Mouse (Mus musculus) midbrain, embryonic 12.5 days (tissue): ENCODE measurements at regions not wholly inside any gene's neighbourhood (a gene's known extent, or its start where the extent isn't known, plus 50 kb on each side); places are given as distances from the start of the nearest gene placed in this dataset.
"Not testable (repeated sequence)": the region's sequence is repeated elsewhere in the genome, so short reads cannot be mapped to it uniquely, and the experiment has no call there.

Source experiments
- ATAC-seq: fragments of 200-750 bp; cut with Nextera tagmentation; 2 replicates; pipeline ENCODE4 v1.8.0; 2017; ENCODE audit warnings: low read depth, moderate TSS enrichment, moderate library complexity; ENCODE audit not compliant: low FRiP score
- H3K27ac ChIP-seq: fragments of 300-500 bp; sonication (generic); replicated peaks from 2 replicates; pipeline ENCODE4 v1.5.1; 2016; ENCODE audit warnings: mild to moderate bottlenecking
- H3K27me3 ChIP-seq: fragments of 300-500 bp; sonication (generic); 2 replicates; pipeline ENCODE4 v1.6.1; 2016; ENCODE audit warnings: mild to moderate bottlenecking
- H3K36me3 ChIP-seq: fragments of 300-500 bp; sonication (generic); 2 replicates; pipeline ENCODE4 v1.6.1; 2016
- H3K4me1 ChIP-seq: fragments of 300-500 bp; sonication (generic); 2 replicates; pipeline ENCODE4 v1.6.1; 2016
- H3K4me2 ChIP-seq: fragments of 300-500 bp; sonication (generic); replicated peaks from 2 replicates; pipeline ENCODE4 v1.6.1; 2016; ENCODE audit warnings: mild to moderate bottlenecking, moderate library complexity
- H3K4me3 ChIP-seq: fragments of 300-500 bp; sonication (generic); 2 replicates; pipeline ENCODE4 v1.5.1; 2016; ENCODE audit warnings: mild to moderate bottlenecking
- H3K9ac ChIP-seq: fragments of 300-500 bp; sonication (generic); replicated peaks from 2 replicates; pipeline ENCODE4 v1.6.1; 2016; ENCODE audit warnings: mild to moderate bottlenecking, moderate library complexity
- H3K9me3 ChIP-seq: fragments of 300-500 bp; sonication (generic); 2 replicates; pipeline ENCODE4 v1.6.1; 2016; ENCODE audit warnings: mild to moderate bottlenecking
- WGBS: fragments of 180-500 bp; shearing (Covaris S2); methylation state at CpG from one replicate; pipeline ENCODE4 v1.1.7; 2016; 5-methylcytosine and 5-hydroxymethylcytosine counted together

DNA sequence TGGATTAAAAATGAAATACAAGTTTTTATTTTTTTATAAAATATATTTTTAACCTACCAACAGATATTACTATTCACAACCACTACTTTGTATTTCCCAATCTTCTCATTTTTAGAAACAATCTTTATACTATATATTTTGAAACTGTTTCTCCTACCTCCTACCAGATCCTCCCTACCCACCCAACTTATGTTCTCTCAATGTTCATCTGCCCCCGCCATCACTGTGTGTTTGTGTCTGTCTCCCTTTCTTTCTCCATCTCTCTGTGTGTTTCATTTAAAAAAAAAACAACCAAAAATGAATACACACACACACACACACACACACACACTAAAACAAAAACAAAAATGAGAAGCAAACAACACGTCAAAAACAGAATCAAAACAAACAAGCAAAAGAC is 118.5 kb downstream of the Pcdh18 start:
- Histone ChIP-seq H3K4me2 (no peak overlapping the region), H3K9ac (no peak overlapping the region), H3K4me3 (no peak overlapping the region), H3K27ac (no peak overlapping the region), H3K4me1 (peaks cover 10% of the 10 kb centered on the region), H3K27me3 (no peaks in the 10 kb centered on the region), H3K9me3 (no peaks in the 10 kb centered on the region), H3K36me3 (no peaks in the 10 kb centered on the region)
- no peak for ATAC-seq
- 83% methylated on average over 2 of the region's 2 CpGs for WGBS

DNA sequence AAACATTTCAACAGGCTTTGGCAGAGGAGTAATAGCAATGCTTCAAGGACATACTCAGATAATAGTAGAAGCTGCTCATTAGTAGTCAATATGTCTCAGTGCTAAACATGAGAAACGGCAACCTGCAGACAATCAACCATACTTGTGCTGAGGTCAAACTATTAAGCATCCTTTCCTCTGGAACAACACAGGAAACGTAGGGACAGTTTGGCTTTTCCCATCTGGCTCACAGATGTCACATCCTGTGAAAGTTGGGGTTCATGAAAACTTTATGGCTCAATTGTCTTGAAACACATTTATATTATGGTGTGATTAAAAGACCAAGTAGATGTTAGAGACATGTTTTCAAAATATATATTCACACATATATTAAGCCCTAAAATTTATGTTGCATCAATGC is 120.4 kb downstream of the Pcdh18 start:
- Histone ChIP-seq H3K9me3 (no peaks in the 10 kb centered on the region), H3K27ac (no peak overlapping the region), H3K4me3 (no peak overlapping the region), H3K4me1 (peaks cover 4% of the 10 kb centered on the region; the same call in 1 of the 2 replicates), H3K27me3 (no peaks in the 10 kb centered on the region), H3K9ac (no peak overlapping the region), H3K4me2 (no peak overlapping the region), H3K36me3 (no peaks in the 10 kb centered on the region)
- ATAC-seq, result no peak
- WGBS, result 67% methylated on average over 2 of the region's 2 CpGs

DNA sequence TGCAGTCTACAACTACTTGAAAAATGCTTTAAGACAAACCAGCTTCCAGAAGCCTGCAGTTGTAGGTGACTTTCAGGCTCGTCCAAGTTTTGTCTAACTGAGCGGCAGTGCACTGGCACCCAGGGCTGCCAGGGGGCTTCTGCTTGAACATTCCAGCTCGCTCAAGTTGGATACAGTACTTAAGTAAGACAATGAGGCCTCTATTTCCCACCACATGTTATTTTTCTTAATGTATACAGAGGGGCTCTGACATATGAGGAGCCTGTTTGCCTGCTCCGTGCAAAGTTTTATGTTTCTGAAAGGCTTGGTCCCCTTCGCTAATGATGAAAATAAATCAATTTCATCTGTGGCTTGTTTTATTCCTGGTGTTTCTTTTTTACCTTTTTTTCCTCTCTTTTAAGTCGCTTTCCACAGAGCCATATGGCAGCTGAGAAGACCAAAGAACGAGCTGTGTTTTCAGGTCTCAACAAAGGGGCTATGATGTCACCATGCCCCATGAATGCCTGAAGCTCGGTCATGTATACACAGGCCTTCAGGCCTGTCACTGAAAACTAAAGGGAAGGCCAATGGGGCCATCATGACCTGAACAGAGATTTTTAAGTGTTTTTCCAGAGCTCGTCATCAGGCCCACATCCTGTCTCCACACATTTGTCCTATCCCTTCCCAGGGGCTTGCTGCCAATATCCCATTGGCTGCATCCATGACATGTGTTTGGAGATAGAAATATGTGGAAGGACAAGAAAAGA is 164.2 kb downstream of the Pcdh18 start:
- Histone ChIP-seq H3K27ac (peak overlapping the region; percentile 39), H3K4me2 (no peak overlapping the region), H3K27me3 (0 out of 2 replicates have a peak, but pooled peaks cover 8% of the 10 kb centered on the region), H3K4me1 (peaks cover 12% of the 10 kb centered on the region; the same call in 1 of the 2 replicates), H3K9me3 (no peaks in the 10 kb centered on the region), H3K36me3 (no peaks in the 10 kb centered on the region), H3K4me3 (no peak overlapping the region), H3K9ac (no peak overlapping the region)
- WGBS, result 37% methylated on average over 9 of the region's 9 CpGs
- peak; percentile 86 for ATAC-seq

DNA sequence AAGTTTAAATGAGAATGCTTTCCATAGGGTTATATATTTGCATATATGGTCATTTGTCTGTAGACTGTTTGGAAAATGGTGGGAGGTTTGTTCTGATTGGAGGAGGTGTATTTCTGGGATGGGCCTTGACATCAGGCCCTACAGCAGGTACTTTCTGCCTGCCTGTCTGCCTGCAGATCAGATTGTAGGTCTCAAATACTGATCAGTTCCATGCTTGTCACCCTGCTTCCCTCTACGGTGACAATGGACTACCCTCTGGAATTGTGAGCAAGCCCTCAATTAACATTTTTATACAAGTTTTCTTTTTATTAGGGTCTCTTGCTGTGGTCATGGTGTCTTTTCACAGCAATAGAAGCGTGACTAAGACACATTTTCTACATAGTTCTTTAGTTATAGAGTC is 166.9 kb downstream of the Pcdh18 start:
- H3K9ac ChIP-seq, result no peak overlapping the region
- H3K4me2 ChIP-seq, result no peak overlapping the region
- no peak overlapping the region for H3K4me3 ChIP-seq
- 39% methylated on average over 2 of the region's 2 CpGs for WGBS
- 0 out of 2 replicates have a peak, but pooled peaks cover 8% of the 10 kb centered on the region for H3K27me3 ChIP-seq
- no peaks in the 10 kb centered on the region for H3K9me3 ChIP-seq
- peak; percentile 78 for ATAC-seq
- peaks cover 14% of the 10 kb centered on the region; the same call in 1 of the 2 replicates for H3K4me1 ChIP-seq
- no peak overlapping the region for H3K27ac ChIP-seq
- H3K36me3 ChIP-seq, result no peaks in the 10 kb centered on the region

DNA sequence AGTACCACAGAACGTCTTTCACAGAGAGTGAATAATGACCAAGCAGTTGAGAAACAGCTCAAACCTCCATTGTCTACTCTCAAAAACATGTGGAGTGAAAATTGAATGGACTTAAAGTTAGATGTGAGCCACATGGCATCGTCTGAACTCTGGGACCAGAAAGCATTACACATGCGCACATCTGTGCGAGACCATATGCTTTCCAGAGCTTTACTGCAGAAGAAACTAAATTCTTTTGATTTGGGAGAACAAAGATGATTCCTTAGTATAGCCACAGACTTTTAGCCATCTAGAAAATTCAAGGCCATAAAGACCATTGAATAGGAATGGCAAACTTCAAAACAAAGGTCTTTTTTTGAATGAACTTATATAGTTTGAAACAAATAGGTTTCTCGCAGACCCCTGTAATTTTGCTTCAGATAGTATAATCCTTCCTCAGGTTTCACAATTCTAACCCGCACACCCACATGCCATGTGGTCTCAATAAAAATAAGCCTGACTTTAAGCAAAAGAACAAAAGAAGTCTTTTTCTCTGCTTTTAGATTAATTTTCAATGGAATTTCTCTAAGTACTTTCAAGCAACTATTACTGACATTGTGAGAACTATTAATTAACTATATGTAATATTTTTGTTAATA is 170.5 kb downstream of the Pcdh18 start:
- Histone ChIP-seq H3K27me3 (0 out of 2 replicates have a peak, but pooled peaks cover 8% of the 10 kb centered on the region), H3K27ac (no peak overlapping the region), H3K4me1 (0 out of 2 replicates have a peak, but pooled peaks cover 2% of the 10 kb centered on the region), H3K36me3 (no peaks in the 10 kb centered on the region), H3K4me3 (no peak overlapping the region), H3K9me3 (no peaks in the 10 kb centered on the region), H3K9ac (no peak overlapping the region), H3K4me2 (no peak overlapping the region)
- 41% methylated on average over 6 of the region's 6 CpGs for WGBS
- ATAC-seq, result no peak

DNA sequence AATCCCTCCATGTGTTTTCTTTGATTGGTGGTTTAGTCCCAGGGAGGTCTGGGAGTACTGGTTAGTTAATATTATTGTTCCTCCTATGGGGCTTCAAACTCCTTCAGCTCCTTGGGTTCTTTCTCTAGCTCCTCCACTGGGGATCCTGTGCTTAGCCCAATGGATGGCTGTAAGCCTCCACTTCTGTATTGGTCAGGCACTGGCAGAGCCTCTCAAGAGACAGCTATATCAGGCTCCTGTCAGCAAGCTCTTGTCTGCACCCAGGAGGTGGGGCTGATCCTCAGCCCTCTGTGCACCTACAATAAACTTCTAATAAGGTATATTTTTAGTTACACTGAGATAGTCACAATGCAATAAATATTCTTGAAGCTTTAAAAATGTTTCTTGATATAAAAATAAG is 171.2 kb downstream of the Pcdh18 start:
- not testable (repeated sequence) for H3K4me1 ChIP-seq, H3K4me2 ChIP-seq, H3K27me3 ChIP-seq, H3K27ac ChIP-seq, H3K4me3 ChIP-seq, H3K9me3 ChIP-seq, H3K36me3 ChIP-seq, H3K9ac ChIP-seq, ATAC-seq

DNA sequence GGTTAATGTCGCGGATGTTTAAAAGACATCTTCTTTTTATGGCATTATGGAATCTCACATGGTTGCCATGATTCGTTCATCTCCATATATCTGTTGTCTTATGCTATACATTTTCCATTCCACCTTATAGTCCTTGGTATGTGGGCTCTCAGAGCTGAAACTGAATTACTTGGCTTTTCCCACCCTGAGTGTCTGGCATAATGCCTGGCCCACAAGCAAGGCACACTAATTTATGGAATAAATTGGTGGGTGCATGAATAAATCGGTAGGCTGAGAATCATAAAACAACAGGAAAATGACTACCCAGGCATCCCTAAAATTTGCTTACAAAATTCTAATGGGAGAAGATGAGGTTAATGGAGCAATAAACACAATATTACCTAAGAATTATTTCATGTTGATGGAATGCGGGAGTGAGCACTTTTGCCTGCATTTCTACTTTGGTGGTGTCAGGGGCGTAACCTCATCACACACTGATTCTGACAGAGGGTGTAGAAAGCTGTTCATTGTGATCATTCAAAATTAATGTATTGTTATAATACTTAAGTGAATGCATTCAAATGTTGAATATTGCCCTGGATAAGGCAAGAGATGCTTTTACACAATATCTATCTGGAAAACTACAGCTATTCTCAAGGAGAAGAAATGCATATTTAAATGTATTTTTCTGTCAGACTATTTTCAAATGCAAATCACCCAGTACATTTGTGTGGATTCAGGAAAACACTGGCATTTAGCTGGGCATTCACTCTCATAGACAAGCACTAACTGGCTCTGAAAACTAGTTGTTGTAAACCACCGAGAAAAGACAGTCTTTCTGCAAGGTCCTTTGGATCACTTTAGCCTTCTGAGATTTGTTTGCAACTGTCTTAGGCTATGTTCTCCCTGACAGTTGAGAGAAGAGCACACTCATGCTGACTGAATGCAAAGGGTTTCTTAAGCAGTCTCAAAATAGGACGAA is 190.1 kb downstream of the Pcdh18 start:
- no peak overlapping the region for H3K27ac ChIP-seq
- no peaks in the 10 kb centered on the region for H3K9me3 ChIP-seq
- H3K4me1 ChIP-seq, result no peaks in the 10 kb centered on the region
- H3K36me3 ChIP-seq, result no peaks in the 10 kb centered on the region
- H3K27me3 ChIP-seq, result no peaks in the 10 kb centered on the region
- 80% methylated on average over 8 of the region's 8 CpGs for WGBS
- no peak overlapping the region for H3K4me3 ChIP-seq
- ATAC-seq, result no peak
- H3K9ac ChIP-seq, result no peak overlapping the region
- H3K4me2 ChIP-seq, result no peak overlapping the region

DNA sequence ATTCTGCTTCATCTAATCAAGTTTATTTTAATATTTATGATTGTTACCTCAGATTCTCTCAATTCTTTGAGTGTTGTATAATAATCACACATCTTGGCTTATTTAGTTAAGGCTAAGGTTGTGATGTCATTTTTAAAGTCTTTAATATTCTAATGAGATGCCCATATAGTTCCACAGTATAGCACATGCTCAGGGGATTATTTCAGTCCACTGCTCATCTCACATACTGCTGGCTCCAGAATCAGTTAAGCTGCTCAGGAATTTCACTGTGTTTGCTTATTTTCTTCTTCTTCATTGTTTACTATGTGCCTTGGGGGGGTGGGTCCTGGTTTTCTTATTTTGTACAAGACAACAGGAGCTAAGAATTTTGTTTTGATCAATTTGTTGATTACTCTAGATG is 229.5 kb downstream of the Pcdh18 start:
- ATAC-seq, result no peak
- no peaks in the 10 kb centered on the region for H3K36me3 ChIP-seq
- no peak overlapping the region for H3K4me2 ChIP-seq
- no peaks in the 10 kb centered on the region for H3K9me3 ChIP-seq
- H3K9ac ChIP-seq, result no peak overlapping the region
- H3K4me1 ChIP-seq, result no peaks in the 10 kb centered on the region; the same call in 1 of the 2 replicates
- no peak overlapping the region for H3K27ac ChIP-seq
- H3K4me3 ChIP-seq, result no peak overlapping the region
- no peaks in the 10 kb centered on the region for H3K27me3 ChIP-seq

DNA sequence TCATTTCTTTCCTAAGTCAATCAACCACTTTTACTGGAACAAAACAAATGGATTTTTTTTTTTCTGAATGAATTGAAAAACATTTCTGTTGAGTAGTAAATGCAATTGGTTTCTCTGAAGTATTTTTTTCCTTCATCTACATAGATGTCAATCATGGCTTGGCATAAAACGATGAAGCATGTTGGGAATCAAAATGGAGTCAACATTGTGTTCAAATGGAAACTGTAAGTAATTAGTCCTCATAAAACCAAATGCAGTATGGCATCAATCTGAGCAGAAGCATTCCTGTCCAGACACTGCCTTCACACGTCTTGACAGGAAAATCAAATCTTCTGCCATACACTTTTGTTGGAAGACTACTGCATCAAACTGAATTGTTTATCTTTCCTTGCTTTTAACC is 237.0 kb downstream of the Pcdh18 start:
- no peak for ATAC-seq

DNA sequence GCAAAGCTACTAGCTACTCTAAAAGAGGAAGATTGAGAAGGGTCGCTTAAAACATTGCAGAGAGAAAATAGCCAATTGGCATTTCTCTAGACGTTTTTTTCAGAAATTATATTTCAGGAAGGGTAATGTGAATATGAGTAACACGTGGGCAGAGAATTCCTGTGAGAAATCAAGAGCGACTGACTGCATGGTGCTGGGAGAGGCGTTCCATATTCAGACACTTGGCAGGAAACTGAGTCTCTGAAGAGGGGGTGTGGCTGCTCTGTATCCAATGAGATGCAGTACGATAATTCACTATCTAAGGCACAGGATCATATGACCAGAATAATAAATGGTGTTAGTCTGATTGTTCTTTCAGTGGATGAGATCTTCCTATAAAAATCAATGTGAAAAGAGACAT is 252.5 kb downstream of the Pcdh18 start:
- no peak for ATAC-seq
- WGBS, result 78% methylated on average over 6 of the region's 6 CpGs
- no peaks in the 10 kb centered on the region for H3K4me1 ChIP-seq
- no peaks in the 10 kb centered on the region for H3K9me3 ChIP-seq
- no peak overlapping the region for H3K4me2 ChIP-seq
- H3K9ac ChIP-seq, result no peak overlapping the region
- H3K27me3 ChIP-seq, result no peaks in the 10 kb centered on the region
- no peak overlapping the region for H3K27ac ChIP-seq
- no peaks in the 10 kb centered on the region for H3K36me3 ChIP-seq
- no peak overlapping the region for H3K4me3 ChIP-seq

More for the DNA sequence above, 237.0 kb downstream of the Pcdh18 start:
- Histone ChIP-seq H3K36me3 (no peaks in the 10 kb centered on the region), H3K27ac (no peak overlapping the region), H3K9ac (no peak overlapping the region), H3K4me2 (no peak overlapping the region), H3K27me3 (no peaks in the 10 kb centered on the region), H3K9me3 (no peaks in the 10 kb centered on the region), H3K4me1 (no peaks in the 10 kb centered on the region; the same call in 1 of the 2 replicates), H3K4me3 (no peak overlapping the region)
- WGBS, result 78% methylated on average over 2 of the region's 2 CpGs

DNA sequence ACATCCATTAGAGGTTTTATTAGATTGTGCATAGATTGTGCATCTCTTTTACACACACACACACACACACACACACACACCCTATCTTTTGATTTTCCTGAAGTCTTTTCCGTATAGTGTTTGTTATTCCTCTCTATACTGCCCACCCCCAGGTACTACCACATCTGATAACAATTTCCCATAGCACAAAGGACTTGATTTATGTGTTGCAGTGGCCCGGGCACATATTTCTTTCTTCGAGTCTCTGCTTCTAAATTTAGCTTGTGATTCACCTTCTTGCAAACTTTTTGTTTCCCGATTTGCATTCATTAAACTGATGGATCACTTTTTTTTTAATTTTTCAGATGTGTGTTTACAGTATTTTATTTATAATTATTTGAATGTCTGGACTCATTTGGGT is 254.8 kb downstream of the Pcdh18 start:
- H3K4me1 ChIP-seq, result no peaks in the 10 kb centered on the region
- no peaks in the 10 kb centered on the region for H3K27me3 ChIP-seq
- H3K36me3 ChIP-seq, result no peaks in the 10 kb centered on the region
- H3K4me3 ChIP-seq, result no peak overlapping the region
- H3K27ac ChIP-seq, result no peak overlapping the region
- no peak overlapping the region for H3K4me2 ChIP-seq
- H3K9ac ChIP-seq, result no peak overlapping the region
- 83% methylated on average over 4 of the region's 4 CpGs for WGBS
- no peak for ATAC-seq
- H3K9me3 ChIP-seq, result no peaks in the 10 kb centered on the region

DNA sequence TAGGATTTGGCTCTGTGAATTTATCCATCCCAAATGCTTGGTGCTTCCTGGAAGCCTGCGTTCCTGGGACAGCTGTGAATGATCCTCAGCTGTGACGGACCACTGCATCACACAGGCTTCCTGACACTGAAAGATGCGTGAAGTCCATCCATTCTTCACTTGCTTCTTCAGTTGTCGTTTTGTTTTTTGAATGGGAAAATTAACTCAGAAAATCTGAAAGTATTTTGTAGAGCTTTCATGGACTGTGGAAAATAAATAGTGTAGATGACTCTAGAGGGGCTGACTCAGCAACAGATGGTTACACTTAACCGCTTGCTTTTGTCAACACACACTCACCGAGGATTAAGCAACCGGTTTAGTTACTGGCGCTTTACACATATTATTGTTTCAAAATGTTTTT is 272.0 kb downstream of the Pcdh18 start:
- H3K4me3 ChIP-seq, result no peak overlapping the region
- ATAC-seq, result no peak
- no peaks in the 10 kb centered on the region for H3K4me1 ChIP-seq
- H3K36me3 ChIP-seq, result no peaks in the 10 kb centered on the region
- no peaks in the 10 kb centered on the region for H3K9me3 ChIP-seq
- H3K4me2 ChIP-seq, result no peak overlapping the region
- H3K27me3 ChIP-seq, result no peaks in the 10 kb centered on the region
- no peak overlapping the region for H3K27ac ChIP-seq
- WGBS, result 77% methylated on average over 8 of the region's 8 CpGs
- H3K9ac ChIP-seq, result no peak overlapping the region
